Mouse (Mus musculus) T-helper 1 cell (primary cell): Measurements from ENCODE around the gene Hip1.
"Not testable (repeated sequence)": the region's sequence is repeated elsewhere in the genome, so short reads cannot be mapped to it uniquely, and the experiment has no call there.

Experiments used
- in situ Hi-C: fragments of 300-600 bp; cut with MboI, MseI; formaldehyde crosslinking; loops from one replicate; pipeline ENCODE4 v1.15.1; 2025; ENCODE audit warnings: high pct_unique_total_duplicates

The Hip1 gene

DNA sequence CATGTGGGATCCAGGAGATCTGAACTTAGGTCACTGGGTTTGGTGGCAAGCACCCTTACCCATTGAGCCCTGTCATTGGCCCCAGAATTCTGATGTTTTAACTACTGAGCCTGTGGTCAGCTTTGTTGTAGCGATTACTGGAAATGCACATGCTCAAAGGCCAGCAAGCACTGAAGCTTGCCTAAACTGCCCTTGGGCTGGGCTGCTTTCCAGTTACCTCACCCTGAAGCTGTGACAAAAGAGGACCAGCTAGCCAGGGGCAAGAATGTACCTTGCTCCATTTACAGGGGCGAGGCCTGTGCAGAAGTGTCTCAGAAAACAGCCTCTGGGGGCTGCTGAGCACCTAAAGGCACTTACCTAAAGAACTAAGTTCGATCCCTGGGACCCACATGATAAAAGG, 51.8 kb downstream of the Hip1 start:
- in situ Hi-C loops: no loop called here

DNA sequence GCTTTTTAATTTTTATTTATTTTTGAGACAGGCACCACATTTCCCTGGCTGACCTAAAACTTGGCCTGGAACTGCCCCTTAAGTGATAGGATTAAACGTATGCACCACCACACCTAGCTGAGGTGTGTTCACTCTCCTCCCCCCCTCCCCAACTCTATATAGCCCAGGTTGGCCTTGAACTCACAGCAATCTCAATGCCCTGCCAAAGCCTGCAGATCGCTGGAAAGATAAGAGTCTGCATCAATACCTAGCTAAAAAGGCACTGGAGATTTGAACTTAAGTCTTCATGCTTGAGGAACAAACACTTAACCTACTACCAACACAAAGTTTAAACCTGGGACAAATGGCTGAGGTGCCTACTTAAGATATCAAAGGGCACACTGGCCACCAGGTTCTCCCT, 52.8 kb downstream of the Hip1 start:
- in situ Hi-C loops: no loop called here

DNA sequence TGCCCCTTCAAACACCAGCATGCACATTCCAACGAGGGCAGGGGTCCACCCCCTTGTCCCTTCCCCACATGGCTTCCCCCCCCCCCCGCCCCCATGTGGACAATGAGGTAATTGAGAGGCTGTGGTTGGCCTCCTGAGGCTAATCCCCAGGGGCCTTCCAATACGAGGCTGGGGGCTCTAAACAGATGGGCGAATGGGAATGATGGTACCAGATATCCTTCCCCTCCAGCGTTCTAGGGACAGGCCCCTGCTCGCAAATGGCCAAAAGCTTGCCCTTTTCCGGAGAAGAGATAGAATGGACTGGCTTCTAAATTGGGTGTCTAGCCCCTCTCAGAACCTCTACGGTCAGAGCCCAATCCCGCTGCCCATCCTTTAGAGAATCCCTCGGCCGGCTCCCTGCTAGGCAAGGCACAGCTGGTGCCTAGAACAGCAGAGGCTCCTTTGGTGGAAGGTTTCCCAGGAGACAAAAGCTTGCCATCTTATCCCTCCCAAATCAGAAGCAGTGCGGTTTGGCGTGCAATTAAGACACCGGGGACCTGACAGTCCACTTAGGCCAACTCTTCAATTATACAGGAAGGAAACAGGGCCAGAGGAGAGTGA, 55.1 kb downstream of the Hip1 start:
- in situ Hi-C loops: no loop called here

DNA sequence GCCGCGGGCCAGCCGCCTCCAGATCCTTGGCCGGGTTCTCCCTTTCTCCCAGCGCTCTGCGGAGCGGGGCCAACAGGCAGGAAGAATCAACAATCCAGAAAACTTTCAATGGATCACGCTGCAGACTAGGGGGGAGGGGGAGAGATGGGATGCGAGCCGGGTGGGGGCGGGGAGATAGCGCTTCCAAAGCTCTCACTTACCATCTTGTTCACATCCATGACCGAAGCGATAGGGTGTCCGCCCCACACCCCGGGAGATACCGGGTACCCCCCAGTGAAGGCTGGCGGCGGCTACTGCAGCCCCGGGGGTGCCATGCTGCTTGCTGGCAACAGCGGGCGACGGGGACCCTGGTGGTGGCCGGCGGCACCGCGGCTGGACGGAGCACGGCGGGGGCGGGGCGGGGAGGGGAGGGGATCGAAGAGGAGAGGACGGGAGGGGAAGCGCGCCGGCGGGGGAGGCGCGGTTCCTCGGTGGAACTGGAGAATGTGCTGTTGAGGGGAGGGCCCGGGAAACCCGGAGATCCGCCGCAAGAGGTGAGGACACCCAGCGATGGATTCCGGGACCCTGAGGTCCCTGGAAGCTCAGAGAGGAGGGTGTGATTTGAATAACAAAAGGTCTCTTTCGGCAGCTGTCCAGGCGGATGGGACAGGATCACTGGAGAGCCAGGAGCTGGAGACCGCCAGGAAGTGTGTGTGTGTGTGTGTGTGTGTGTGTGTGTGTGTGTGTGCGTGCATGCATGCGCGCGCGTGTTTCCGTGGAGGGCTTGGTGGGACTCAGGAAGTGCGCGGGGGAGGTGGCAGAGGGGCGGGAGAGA, 55.8 kb downstream of the Hip1 start:
- in situ Hi-C loops: no loop called here

DNA sequence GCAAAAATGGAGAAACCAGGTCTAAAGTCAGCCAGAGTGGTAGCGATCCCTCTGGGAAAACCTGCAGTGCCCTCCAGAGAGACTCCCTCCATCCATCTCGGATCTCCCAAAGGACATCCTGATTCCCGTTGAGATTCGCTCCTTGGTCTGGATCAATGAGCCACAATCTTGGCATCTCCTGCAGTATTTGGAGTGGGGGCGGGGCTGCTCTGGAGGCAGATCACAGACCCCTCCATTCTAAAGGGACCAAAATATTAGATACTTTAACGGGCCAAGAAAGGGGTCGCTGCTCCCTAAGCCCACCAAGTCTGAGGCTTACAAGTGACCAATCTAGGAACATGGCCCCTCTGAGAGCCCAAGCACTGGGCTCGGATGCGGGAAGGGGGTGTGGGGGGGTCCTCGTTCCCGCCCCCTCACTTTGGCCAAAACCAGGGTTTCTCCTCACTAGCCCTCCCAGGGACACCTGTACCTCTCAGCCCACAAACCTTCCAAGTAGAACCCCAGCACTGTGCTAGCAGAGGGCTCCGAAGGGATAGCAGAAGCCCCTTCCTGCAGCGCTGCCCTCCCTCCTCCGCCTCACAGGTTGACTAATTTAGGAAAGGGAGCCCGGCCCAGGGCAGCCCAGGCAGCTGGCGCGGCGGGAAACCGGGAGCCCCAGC, 56.6 kb downstream of the Hip1 start:
- in situ Hi-C loops: no loop called here

DNA sequence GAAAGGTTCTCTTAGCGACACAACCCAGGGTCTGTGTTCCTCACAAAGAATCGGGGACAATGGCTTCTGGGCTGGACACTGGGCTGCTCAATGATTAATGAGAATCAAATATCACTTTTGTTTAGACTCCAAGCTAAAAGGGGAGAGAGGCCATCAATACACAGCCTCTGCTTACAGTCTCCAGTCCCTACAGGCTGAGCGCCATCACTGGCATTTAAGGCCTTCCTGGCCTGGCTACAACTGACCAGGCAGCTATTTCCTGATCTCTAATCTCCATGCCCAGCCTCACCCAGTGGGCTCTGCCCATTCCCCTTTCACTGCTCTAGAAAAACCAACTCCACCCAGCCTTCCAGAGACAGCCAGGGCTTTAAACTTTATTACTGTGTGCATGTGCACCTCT, 59.6 kb downstream of the Hip1 start:
- in situ Hi-C loops: no loop called here

DNA sequence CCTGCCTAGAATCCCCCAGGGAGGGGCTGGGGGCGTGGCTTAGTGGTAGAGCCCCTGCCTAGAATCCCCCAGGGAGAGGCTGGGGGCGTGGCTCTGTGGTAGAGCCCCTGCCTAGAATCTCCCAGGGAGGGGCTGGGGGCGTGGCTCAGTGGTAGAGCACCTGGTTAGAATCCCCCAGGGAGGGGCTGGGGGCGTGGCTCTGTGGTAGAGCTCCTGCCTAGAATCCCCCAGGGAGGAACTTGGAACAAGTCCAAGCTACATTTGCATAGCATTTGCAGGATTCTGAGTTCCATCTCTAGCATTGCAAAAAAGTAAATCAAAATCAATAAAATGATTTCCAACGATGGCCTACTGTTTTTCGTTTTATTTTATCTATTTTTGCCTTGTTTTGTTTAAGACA, 61.1 kb downstream of the Hip1 start:
- in situ Hi-C loops: not testable (repeated sequence)

DNA sequence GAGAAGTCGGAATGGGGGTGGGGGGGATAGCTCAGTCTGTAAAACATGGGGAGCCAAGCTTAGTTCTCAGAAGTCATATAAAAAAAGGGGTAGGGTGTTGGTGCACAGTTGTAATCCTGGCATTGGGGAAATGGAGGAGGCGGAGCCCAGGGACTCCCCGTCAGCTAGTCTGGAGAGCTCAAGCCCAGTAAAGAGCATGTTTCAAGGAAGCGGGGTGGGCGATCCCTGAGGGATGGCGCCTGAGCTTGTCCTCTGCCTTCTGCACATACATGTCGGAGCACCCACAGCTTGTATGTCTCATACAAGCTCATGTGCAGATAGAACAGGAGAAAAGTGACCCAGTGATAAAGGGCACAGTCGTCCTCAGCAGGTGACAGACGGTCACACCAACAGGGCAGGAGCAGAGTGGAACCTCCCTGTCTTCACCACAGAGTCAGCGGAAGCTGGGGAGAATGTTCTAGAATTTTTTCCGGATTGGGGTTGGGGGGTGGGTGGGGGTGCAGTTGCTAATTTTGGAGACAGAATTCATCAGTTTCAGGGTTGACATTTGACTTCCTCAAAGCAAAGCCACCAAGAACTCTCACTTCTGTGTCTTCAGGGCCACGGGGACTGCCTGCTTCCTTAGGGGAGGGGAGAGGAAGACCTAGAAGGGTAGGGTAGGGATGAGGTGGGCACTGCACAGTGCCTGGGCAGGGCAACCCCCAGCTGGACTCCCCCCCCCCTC, 65.9 kb downstream of the Hip1 start:
- in situ Hi-C loops: no loop called here

DNA sequence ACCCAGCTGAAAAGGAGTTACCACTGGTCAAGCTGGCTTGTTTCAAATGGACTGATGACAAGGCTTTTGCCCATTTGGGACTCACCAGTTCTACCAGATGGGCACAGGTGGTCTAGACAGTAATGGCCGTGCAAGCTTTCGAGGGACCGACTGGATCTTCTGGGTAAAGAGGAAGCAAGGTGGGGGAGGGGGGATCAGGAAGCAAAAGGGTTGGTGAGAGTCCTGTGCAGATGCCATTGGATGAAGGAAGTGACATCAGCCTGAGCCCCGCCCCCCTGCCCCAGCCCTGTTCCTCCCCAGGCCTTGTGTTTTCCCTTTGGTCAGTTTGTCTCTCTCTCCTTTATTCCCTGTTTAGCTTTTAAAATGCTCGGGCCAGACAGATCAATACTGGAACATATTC, 68.7 kb downstream of the Hip1 start:
- in situ Hi-C loops: no loop called here

DNA sequence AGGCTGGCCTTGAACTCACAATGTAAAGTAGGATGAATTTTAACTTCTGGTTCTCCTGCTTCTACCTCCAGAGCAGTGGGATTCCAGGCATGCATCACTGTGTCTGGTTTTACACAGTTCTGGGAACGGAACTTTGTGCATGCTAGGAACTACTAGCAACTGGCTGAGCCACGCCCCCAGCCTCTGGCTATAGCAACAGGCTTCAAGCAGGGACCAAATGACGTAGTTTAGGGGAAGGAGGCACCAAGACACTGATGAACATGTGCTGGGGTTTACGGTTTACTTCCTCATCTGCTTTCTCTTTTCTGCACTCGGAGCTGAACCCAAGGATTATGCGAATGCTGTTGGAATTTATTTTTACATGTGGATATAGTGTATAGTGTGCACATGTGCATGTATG, 72.5 kb downstream of the Hip1 start:
- in situ Hi-C loops: no loop called here

DNA sequence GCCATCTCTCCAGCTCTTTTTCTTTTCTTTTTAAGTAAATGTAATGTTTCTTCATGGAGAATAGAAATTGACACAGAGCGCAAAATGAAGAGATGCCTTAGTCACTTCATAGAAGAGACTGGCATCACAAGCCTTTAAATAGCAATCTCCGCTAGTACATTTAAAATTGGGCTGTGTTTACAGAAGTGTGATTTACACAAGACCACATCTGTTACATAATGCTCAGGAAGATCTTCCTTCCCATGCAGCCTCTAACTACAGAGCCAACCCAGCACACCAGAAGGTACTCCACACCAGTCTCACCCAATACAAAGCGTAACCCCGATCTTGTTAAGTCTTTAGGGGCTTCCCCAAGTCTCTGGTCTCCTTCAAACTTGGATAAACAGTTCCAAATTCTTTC, 73.2 kb downstream of the Hip1 start:
- in situ Hi-C loops: no loop called here

DNA sequence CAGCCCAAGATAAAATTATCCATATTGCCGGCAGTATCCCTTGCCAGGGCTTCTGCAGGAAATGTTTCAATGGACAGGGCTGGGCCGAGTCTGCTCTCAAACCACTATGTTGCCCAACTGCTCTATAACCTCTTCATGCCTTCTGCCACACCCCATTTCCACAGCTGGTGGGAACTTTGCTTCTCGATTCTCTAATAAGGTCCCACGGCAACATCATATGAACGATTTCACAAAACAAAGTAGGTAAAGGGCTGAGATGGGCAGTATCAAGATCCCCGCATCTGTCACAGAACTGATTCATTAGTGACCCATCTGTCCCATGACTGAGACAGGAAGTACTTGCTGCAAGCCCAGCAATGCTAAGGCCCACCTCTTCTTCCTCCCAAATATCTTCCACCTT, 76.6 kb downstream of the Hip1 start:
- in situ Hi-C loops: no loop called here

DNA sequence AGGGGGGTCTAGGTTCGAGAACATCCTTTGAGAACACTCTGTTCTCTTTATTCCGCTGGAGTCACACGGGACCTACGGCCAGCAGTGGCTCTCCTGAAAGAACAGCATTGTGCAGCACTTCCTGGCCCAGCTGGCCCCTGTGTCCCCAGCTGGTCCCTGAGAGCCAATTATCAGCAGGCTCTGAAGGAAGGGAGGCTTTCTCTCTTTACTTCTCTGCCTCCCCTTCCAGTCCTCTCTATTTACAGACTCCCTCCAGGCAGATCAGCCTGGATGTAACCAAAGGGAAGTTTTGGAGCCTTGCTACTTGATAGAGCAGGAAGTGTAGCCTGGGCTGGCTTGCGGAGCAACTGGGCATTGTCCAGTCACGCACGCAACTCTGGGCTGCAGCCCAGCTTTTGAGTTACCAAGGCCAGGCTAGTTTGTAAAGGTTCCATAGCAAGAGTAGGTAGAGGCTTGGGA, 79.1 kb downstream of the Hip1 start:
- in situ Hi-C loops: no loop called here

DNA sequence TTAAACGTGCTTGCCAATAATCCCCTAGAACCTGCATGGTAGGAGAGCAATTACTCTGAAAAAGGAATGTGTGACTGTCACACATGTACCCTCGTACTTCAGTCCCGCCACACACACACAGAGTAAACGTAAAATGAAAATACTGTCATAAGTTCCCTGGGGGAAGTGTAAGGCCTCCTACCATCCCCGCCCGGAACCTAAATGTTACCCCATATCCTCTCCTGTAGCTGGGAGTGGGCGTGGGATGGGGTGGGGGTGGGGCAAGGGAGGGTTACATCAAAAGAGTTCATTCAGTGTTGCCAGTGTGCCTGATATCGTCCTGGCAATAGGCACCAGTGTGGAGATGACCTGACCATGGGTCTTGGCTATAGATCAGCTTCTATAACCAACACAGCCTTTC, 81.5 kb downstream of the Hip1 start:
- in situ Hi-C loops: no loop called here

DNA sequence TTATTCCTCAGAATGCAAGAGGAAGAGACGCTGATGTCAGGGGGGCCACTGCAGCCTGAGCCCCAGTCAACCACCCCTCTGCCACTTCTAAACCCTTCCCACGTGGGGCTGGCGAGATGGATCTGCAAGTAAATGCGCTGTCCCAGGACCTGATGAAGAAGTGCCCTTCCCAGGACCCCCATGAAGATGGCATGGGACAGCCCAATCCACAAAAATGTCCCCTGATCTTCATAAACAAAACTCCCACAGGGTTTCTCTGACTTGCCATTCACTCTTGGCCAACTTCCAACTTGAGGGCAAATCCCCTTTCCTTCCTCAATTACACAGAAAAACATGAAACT, 84.1 kb downstream of the Hip1 start:
- in situ Hi-C loops: no loop called here

DNA sequence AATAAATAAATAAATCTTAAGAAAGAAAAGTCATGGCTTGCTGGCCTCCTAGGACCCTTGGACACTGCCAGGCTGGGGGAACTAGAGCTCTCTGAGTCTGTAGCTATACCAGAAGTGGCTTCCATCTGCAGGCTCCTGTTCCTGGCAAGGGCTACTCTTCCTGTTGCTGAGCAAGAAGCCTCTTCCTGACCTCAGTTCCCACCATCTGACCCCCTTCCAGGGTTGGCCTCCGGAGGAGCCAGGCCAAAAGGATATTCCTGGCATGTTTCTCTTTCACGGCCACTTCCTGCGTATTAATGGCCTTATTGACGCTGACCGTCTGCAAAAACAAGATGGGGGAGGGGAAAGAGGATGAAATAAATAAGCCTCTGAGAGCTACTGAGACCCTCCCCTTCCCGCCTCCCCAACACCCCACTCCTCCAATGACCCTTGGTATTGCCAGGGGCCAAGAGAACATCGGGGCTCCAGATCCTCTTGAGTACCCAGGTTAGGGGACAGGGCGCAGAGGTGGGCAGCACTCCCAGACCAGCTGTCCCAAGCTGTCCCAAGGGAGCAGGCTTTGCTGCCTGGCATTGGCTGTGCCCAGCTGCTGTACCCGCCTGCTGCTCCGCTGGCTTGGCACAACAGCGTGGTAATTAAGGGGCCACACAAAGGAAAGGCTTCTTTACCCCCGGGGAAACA, 84.6 kb downstream of the Hip1 start:
- in situ Hi-C loops: no loop called here

DNA sequence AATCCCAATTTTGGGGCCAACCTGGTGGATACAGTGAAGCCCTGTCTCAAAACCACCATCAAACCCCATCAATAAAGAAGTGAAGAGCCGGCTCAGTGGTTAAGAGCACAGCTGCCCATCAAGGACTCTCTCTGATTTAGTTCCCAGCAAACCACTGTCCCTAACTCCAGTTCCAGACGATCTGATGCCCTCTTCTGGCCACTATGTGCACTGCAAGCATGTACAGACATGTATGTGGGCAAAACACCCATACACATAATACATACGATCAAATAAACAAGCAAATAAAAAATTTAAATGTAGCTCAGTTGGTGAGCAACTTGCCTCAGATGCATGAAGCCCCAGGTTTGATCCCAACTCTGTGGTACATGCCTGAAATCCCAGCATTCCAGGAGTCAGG, 85.4 kb downstream of the Hip1 start:
- in situ Hi-C loops: no loop called here

DNA sequence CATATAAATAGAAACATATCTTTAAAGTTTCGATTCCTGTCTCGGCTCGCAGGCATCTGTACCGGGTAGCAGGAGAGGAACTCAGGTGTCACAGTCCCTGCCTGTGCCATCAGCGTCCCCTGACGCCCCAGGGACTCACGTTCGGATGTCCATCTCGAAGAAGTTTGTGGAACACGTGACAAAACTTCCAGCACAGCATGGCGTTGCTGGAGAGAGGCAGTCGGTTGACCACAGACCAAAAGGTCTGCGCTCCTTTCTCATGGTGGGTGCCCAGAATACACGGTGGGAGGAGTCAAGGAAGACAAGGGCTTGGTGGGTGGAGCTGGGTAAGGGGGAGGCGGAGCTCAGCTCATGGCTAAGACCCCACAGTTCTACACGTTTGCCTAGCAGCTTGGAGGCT, 87.0 kb downstream of the Hip1 start:
- in situ Hi-C loops: no loop called here

DNA sequence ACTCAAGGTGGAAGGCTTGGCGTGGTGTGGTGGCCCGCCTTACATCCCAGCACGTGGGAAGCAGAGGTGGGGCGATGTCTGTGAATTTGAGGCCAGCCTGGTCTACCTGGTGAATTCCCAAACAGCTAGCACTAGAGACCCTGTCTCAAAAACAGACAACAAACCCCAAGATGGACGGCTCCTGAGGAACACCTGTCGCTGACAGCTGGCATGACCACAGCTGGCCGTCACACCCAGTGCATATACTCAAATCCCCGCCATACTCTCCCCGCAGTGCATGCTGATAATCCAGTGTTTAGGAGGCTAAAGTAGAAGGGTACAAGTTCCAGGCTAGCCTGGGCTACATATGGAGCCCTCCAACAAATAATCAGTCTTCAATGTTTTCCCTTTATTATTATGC, 88.4 kb downstream of the Hip1 start:
- in situ Hi-C loops: no loop called here

DNA sequence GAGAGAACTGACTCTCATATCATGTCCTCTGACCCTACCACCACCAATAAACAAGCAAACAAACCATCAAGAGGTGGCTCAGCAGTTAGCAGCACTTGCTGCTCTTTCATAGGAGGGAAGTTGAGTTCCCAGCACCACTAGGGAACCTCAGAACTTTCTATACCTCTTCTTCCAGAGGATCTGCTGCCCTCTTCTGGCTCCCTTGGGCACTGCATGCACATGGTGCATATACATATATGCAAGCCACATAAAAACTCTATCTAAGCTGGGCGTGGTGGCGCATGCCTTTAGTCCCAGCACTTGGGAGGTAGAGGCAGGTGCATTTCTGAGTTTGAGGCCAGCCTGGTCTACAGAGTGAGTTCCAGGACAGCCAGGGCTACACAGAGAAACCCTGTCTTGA, 90.7 kb downstream of the Hip1 start:
- in situ Hi-C loops: no loop called here

DNA sequence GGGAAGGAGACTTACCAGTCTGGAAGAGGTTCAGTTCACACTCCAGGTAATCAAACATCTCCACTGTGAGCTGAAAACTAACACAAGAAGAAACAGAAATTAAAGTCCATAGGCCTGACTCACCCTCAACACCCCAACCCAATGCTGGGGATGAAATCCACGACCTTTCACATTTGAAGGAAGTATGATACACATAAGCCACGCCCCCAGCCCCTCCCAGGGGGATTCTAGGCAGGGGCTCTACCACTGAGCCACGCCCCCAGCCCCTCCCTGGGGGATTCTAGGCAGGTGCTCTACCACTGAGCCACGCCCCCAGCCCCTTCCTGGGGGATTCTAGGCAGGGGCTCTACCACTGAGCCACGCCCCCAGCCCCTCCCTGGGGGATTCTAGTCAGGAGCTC, 93.4 kb downstream of the Hip1 start:
- in situ Hi-C loops: not testable (repeated sequence)

DNA sequence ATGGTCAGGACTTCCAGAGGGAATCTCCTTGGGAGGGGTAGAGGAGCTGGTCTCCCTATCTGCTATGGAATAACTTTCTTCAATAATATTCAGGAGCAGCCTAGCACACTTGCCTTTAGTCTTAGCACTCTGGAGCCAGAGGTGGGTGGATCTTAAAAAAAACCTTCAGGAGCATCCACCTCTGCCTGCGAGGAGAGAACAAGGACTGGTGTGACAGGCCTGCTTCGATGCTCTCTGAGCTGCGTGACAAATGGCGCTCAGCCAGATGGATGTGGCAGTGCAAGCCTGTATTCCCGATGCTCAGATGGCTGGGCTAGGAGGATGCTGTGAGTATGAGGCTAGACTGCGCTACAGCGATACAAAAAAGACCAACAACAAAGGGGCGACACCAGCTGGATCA, 93.8 kb downstream of the Hip1 start:
- in situ Hi-C loops: no loop called here
